Mouse (Mus musculus) liver, embryonic 18 days (tissue): ENCODE measurements around the gene Isyna1. TPM values are rescaled to one million over a fixed set of nuclear protein-coding genes. Genes with fewer than 3 reads are reported as not detected.

Experiments
- polyA plus RNA-seq: library from polyadenylated mRNA; depleted of rRNA; stranded (reverse); fragments of >200 nt; gene quantifications from 2 replicates; pipeline ENCODE4 v1.2.3, GENCODE M21; 2012; rRNA removed

Gene Isyna1
- 26.1 and 31.4 TPM in 2 replicates for polyA plus RNA-seq

GRCm38 (mm10) chr8:70593961-70594609, at the start of gene Isyna1:
Isyna1 (plus strand) TSS chr8:70594373.

DNA sequence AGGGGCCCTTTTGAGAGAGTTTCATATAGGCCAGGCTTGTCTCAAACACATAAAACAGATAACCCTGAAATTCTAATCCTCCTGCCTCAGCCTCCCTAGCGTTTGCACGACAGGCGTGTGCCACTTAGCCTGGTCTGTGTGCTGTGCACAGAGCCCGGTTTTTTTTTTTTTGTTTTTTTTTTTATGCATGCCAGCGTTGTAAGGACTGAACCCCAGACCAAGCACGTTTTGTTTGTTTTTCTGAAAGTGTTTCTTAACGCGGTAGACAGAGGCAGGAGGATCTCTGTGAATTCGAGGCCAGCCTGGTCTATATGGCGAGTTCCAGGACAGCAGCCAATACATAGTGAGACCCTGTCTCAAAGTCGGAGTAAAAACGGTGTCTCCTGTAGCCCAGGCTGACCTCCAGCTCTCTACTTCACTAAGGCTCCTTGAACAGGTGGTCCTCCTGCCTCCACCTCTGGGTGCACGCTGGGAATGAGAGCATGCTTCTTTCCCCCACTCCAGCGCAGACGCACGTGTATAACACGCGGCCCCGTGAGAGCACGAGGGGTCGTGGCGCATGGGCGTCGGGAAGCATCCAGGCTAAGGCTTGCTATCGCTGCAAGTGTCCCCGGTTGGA, 14.7 kb downstream of the Isyna1 start, which contains the start of gene Ssbp4:
Ssbp4 (minus strand) TSS at position 124 of the 619 bp plus-strand sequence.

DNA sequence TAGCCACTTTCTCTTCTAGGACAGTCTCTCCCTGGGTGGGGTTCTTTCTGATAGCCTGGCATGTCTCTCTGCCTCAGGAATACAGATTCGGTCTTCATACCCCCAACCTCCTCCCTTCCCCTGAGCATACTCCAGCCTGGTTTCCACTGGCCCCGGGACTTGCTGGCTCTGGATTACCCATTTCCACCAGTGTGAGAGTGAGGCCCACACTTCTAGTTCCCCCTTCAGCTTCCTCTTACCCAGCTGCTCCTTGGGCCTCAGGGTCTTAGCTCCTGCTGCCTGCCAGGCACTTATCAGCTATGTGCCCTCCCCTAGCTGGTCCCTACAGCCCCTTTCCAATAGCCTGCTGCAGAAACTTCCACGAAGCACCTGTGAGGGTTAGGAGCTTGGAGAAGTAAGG, 21.7 kb downstream of the Isyna1 start, which contains the start of gene Lrrc25:
Lrrc25 (plus strand) TSS at position 262 of the 400 bp plus-strand sequence.

DNA sequence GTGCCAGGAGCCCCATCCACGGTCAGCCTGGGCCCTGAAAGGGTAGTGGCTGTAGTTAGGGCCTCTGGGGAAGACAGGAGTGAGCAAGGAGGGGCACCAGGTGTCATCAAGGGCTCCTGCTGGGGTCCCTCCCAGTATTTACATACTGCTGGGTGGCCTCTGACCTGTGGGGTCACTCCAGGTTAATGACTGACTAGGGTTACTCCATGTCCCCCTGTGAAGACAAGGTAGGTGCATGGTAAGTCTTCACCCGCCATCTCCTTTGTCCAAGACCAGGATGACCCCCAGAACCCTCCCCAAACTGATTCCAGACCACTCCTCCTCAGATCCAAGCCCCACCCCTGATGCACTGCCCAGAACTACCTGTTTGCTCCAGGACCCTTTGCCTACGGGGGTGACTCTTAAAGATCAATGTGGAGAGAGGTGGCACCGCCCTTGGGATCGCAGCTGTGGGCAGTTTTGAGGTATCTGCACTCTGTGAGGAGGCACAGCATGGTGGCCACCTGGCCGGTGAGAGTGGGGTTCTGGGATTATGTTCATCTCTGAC, 38.2 kb downstream of the Isyna1 start, which contains the start of gene Gdf15:
Gdf15 (minus strand) TSS at position 111 of the 547 bp plus-strand sequence.

Other genes starting within 250 kb of the Isyna1 start
- 9.1 and 10.4 TPM in 2 replicates for gene Upf1, start 241.1 kb upstream of the Isyna1 start, polyA plus RNA-seq
- 2.0 and 2.9 TPM in 2 replicates for gene Comp, start 220.8 kb upstream of the Isyna1 start, polyA plus RNA-seq
- gene Crtc1, start 154.8 kb upstream of the Isyna1 start, polyA plus RNA-seq: 2.5 and 3.1 TPM in 2 replicates
- gene Klhl26, start 117.4 kb upstream of the Isyna1 start, polyA plus RNA-seq: 7.9 and 9.8 TPM in 2 replicates
- gene Tmem59l, start 107.0 kb upstream of the Isyna1 start, polyA plus RNA-seq: 0.02 and 0.08 TPM in 2 replicates
- 0.22 and 0.23 TPM in 2 replicates for gene Crlf1, start 101.2 kb upstream of the Isyna1 start, polyA plus RNA-seq
- gene Rex1bd, start 87.6 kb upstream of the Isyna1 start, polyA plus RNA-seq: 43.3 and 47.6 TPM in 2 replicates
- 848 and 888 TPM in 2 replicates for gene Uba52, start 83.6 kb upstream of the Isyna1 start, polyA plus RNA-seq
- gene Fkbp8, start 66.6 kb upstream of the Isyna1 start, polyA plus RNA-seq: 154 and 168 TPM in 2 replicates
- 35.7 and 38.3 TPM in 2 replicates for gene Kxd1, start 66.4 kb upstream of the Isyna1 start, polyA plus RNA-seq
- gene Ell, start 54.9 kb upstream of the Isyna1 start, polyA plus RNA-seq: 13.9 and 18.2 TPM in 2 replicates
- 24.5 and 28.9 TPM in 2 replicates for gene Ssbp4, start 14.5 kb downstream of the Isyna1 start, polyA plus RNA-seq
- gene Lrrc25, start 21.8 kb downstream of the Isyna1 start, polyA plus RNA-seq: 8.3 and 9.3 TPM in 2 replicates
- gene Gdf15, start 38.1 kb downstream of the Isyna1 start, polyA plus RNA-seq: 3.7 and 6.3 TPM in 2 replicates
- 19.5 and 19.7 TPM in 2 replicates for gene Pgpep1, start 66.0 kb downstream of the Isyna1 start, polyA plus RNA-seq
- 71.8 and 85.1 TPM in 2 replicates for gene Lsm4, start 78.9 kb downstream of the Isyna1 start, polyA plus RNA-seq
- 48.4 and 51.5 TPM in 2 replicates for gene Jund, start 104.6 kb downstream of the Isyna1 start, polyA plus RNA-seq
- gene Iqcn, start 109.1 kb downstream of the Isyna1 start, polyA plus RNA-seq: not detected in 2 replicates
- gene Gm3336, start 124.2 kb downstream of the Isyna1 start, polyA plus RNA-seq: 0.02 and 0.05 TPM in 2 replicates
- gene Pde4c, start 129.3 kb downstream of the Isyna1 start, polyA plus RNA-seq: 6.5 and 7.5 TPM in 2 replicates
- gene Rab3a, start 160.3 kb downstream of the Isyna1 start, polyA plus RNA-seq: 3.5 and 4.2 TPM in 2 replicates
- gene Mpv17l2, start 166.6 kb downstream of the Isyna1 start, polyA plus RNA-seq: 21.9 and 22.3 TPM in 2 replicates
- gene Pik3r2, start 182.3 kb downstream of the Isyna1 start, polyA plus RNA-seq: 10.5 and 12.6 TPM in 2 replicates
- gene Mast3, start 210.7 kb downstream of the Isyna1 start, polyA plus RNA-seq: 23.3 and 28.2 TPM in 2 replicates
- 0.15 and 0.20 TPM in 2 replicates for gene Il12rb1, start 214.1 kb downstream of the Isyna1 start, polyA plus RNA-seq
- 22.0 and 23.3 TPM in 2 replicates for gene Arrdc2, start 245.3 kb downstream of the Isyna1 start, polyA plus RNA-seq